Mouse (Mus musculus) liver, embryonic 14.5 days (tissue): ENCODE data around the gene Dpagt1. TPM values are rescaled to one million over a fixed set of nuclear protein-coding genes. Genes with fewer than 3 reads are reported as not detected.

ENCODE experiments used
- ATAC-seq: fragments of 200-750 bp; cut with Nextera tagmentation; 2 replicates; pipeline ENCODE4 v1.8.0; 2017; ENCODE audit warnings: moderate number of reproducible peaks, mild to moderate bottlenecking, moderate library complexity; ENCODE audit not compliant: insufficient read depth
- DNase-seq, 3 experiments: peaks; one replicate each; pipeline ENCODE4 v3.0.0-alpha.2; 2012 to 2013; ENCODE audit warnings: low read depth in 3 of 3, low spot score in 3 of 3
- H3K27ac ChIP-seq: fragments of 300-500 bp; sonication (generic); 2 replicates; pipeline ENCODE4 v1.5.1; 2014; ENCODE audit warnings: moderate library complexity, mild to moderate bottlenecking, control low read depth, inconsistent platforms
- H3K27me3 ChIP-seq: fragments of 300-500 bp; sonication (generic); 2 replicates; pipeline ENCODE4 v1.6.1; 2014; ENCODE audit warnings: mild to moderate bottlenecking, low read length, moderate library complexity; ENCODE audit not compliant: control insufficient read depth, insufficient read depth
- H3K36me3 ChIP-seq: fragments of 300-500 bp; sonication (generic); replicated peaks from 2 replicates; pipeline ENCODE4 v1.6.1; 2014; ENCODE audit warnings: low read depth; ENCODE audit not compliant: control insufficient read depth, insufficient read depth
- H3K4me1 ChIP-seq, 2 experiments: fragments of 200-500 bp in 1 of 2; fragments of 300-500 bp in 1 of 2; sonication (generic) in 1 of 2; replicated peaks; 2 replicates each; pipeline ENCODE4 v1.6.1; 2012 to 2014; ENCODE audit warnings: antibody characterized with exemption in 1 of 2, inconsistent platforms in 1 of 2, low read length in 1 of 2; ENCODE audit not compliant: control insufficient read depth in 2 of 2, insufficient read depth in 2 of 2
- H3K4me2 ChIP-seq: fragments of 300-500 bp; sonication (generic); 2 replicates; pipeline ENCODE4 v1.6.1; 2014; ENCODE audit warnings: low read depth, mild to moderate bottlenecking, control low read depth, moderate library complexity
- H3K4me3 ChIP-seq, 2 experiments: fragments of 200-500 bp in 1 of 2; fragments of 300-500 bp in 1 of 2; sonication (generic) in 1 of 2; 2 replicates each; pipeline ENCODE4 v1.5.1; 2012 to 2014; ENCODE audit warnings: low read depth in 2 of 2, low read length in 2 of 2, mild to moderate bottlenecking in 2 of 2, control low read depth in 1 of 2, inconsistent platforms in 1 of 2, moderate library complexity in 1 of 2; ENCODE audit not compliant: insufficient read depth in 1 of 2
- H3K9ac ChIP-seq: fragments of 300-500 bp; sonication (generic); replicated peaks from 2 replicates; pipeline ENCODE4 v1.6.1; 2014; ENCODE audit warnings: mild to moderate bottlenecking, control low read depth, moderate library complexity
- H3K9me3 ChIP-seq: fragments of 300-500 bp; sonication (generic); 2 replicates; pipeline ENCODE4 v1.6.1; 2016; ENCODE audit warnings: low read length, mixed read lengths; ENCODE audit not compliant: control insufficient read depth
- CTCF ChIP-seq: IDR thresholded peaks from 2 replicates; pipeline ENCODE4 v1.5.1; 2016; ENCODE audit warnings: antibody characterized with exemption, low read depth, control low read depth
- EP300 ChIP-seq: IDR thresholded peaks from 2 replicates; pipeline ENCODE4 v1.6.1; 2016; ENCODE audit warnings: antibody characterized with exemption, low read depth
- WGBS: fragments of 180-500 bp; shearing (Covaris S2); extraction: QIAGEN DNeasy Blood & Tissue Kit; methylation state at CpG from one replicate; pipeline ENCODE4 v1.1.7; 2014; ENCODE audit not compliant: insufficient replicate concordance; 5-methylcytosine and 5-hydroxymethylcytosine counted together
- microRNA-seq: library from miRNA; unstranded; fragments of <30 nt; microRNA quantifications from one replicate; pipeline ENCODE4, GENCODE M21; 2016
- polyA plus RNA-seq, 2 experiments: library from polyadenylated mRNA; depleted of rRNA in 1 of 2; stranded (reverse) in 1 of 2; unstranded in 1 of 2; fragments of >200 nt; fragmentation: Nextera tagmentation in 1 of 2; extraction: Ambion mirVana in 1 of 2; gene quantifications; 2 replicates each; pipeline versions ENCODE4 v1.2.1 to v1.2.3; 2012 to 2014

Dpagt1 gene
- polyA plus RNA-seq, 2 experiments = 16.4 to 20.2 TPM

- TF ChIP-seq CTCF = peak; percentile 35; the same call in 1 of the 2 replicates
- TF ChIP-seq EP300 = 0 out of 2 replicates have a peak, but pooled peaks have one; percentile 17
- ATAC-seq = peak; percentile 94
- DNase-seq = peak; percentile 93 to 94 (median 93)
- Histone ChIP-seq H3K9me3 (no peaks in the 10 kb centered on the region), H3K27me3 (no peaks in the 10 kb centered on the region), H3K4me2 (peak within 1 kb of the TSS; percentile 99), H3K27ac (peak within 1 kb of the TSS; percentile 86), H3K4me1 (peaks cover 15 to 18% of the 10 kb centered on the region in 2 experiments), H3K4me3 (peak within 1 kb of the TSS; percentile 82 to 92), H3K36me3 (peaks cover 27% of the 10 kb centered on the region), H3K9ac (peak within 1 kb of the TSS; percentile 90)
- WGBS = under 1% methylated on average over 83 of the region's 83 CpGs
These were observed 53.4 kb downstream of the Dpagt1 start, which contains the start of gene Hyou1 for GRCm38 (mm10) chr9:44379054-44379834. TSS of gene Hyou1 (plus strand) at chr9:44379490.

DNA sequence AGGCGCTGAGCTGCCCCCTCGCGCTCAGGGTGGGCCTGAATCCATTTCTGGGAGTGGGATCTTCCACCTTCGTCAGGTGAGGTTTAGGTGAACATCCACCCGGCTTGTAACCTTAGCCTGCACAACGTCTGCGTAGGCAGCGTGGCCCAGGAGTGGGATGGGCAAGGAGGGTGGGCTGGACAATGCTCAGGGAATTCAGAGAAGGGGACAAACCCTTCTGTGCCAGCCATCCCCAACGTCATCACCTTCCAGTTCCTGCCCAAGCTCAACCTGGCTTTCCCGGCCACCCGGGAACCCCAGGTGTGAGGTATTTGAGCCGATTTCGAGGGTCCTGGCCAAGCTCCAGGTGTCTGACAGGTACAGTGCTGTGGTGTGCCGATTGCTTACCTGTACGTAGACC lies 54.0 kb downstream of the Dpagt1 start:
- Histone ChIP-seq H3K27me3 (no peaks in the 10 kb centered on the region), H3K9ac (peak overlapping the region; percentile 90), H3K4me2 (peak overlapping the region; percentile 99), H3K4me1 (peaks cover 15 to 18% of the 10 kb centered on the region in 2 experiments), H3K9me3 (no peaks in the 10 kb centered on the region), H3K36me3 (peaks cover 32% of the 10 kb centered on the region), H3K4me3 (peak overlapping the region; percentile 82 to 92), H3K27ac (peak overlapping the region; percentile 68)
- 7% methylated on average over 15 of the region's 15 CpGs for WGBS
- ATAC-seq = peak; percentile 11; the same call in 1 of the 2 replicates
- no peak for TF ChIP-seq EP300
- no peak for TF ChIP-seq CTCF
- no peak for DNase-seq

Small RNAs within 50 kb of the gene (microRNA-seq; reads per million reads assigned to microRNA genes)
- gene Gm44335 = not detected

Other genes starting within 250 kb of the Dpagt1 start
- not detected in 2 replicates for gene Mfrp, start 224.3 kb upstream of the Dpagt1 start, polyA plus RNA-seq (2012; rRNA removed)
- not detected in 2 replicates for gene Mfrp, start 224.3 kb upstream of the Dpagt1 start, polyA plus RNA-seq (2014; fragmentation: Nextera tagmentation; extraction: Ambion mirVana)
- 0.24 and 0.27 TPM in 2 replicates for gene C1qtnf5, start 218.8 kb upstream of the Dpagt1 start, polyA plus RNA-seq (2012; rRNA removed)
- gene C1qtnf5, start 218.8 kb upstream of the Dpagt1 start, polyA plus RNA-seq (2014; fragmentation: Nextera tagmentation; extraction: Ambion mirVana) = 0.27 and 0.30 TPM in 2 replicates
- gene Gm49380, start 212.5 kb upstream of the Dpagt1 start, polyA plus RNA-seq (2012; rRNA removed) = 0.05 and 0.09 TPM in 2 replicates
- not detected in 2 replicates for gene Gm49380, start 212.5 kb upstream of the Dpagt1 start, polyA plus RNA-seq (2014; fragmentation: Nextera tagmentation; extraction: Ambion mirVana)
- 21.9 and 26.2 TPM in 2 replicates for gene Rnf26, start 212.5 kb upstream of the Dpagt1 start, polyA plus RNA-seq (2012; rRNA removed)
- gene Rnf26, start 212.5 kb upstream of the Dpagt1 start, polyA plus RNA-seq (2014; fragmentation: Nextera tagmentation; extraction: Ambion mirVana) = 29.4 and 34.3 TPM in 2 replicates
- 6.1 and 6.2 TPM in 2 replicates for gene Mcam, start 191.6 kb upstream of the Dpagt1 start, polyA plus RNA-seq (2012; rRNA removed)
- 3.1 and 3.4 TPM in 2 replicates for gene Mcam, start 191.6 kb upstream of the Dpagt1 start, polyA plus RNA-seq (2014; fragmentation: Nextera tagmentation; extraction: Ambion mirVana)
- 3.4 and 3.9 TPM in 2 replicates for gene Cbl, start 92.0 kb upstream of the Dpagt1 start, polyA plus RNA-seq (2012; rRNA removed)
- gene Cbl, start 92.0 kb upstream of the Dpagt1 start, polyA plus RNA-seq (2014; fragmentation: Nextera tagmentation; extraction: Ambion mirVana) = 3.7 and 5.1 TPM in 2 replicates
- not detected in 2 replicates for gene Ccdc153, start 85.3 kb upstream of the Dpagt1 start, polyA plus RNA-seq (2012; rRNA removed)
- not detected in 2 replicates for gene Ccdc153, start 85.3 kb upstream of the Dpagt1 start, polyA plus RNA-seq (2014; fragmentation: Nextera tagmentation; extraction: Ambion mirVana)
- gene Pdzd3, start 74.5 kb upstream of the Dpagt1 start, polyA plus RNA-seq (2012; rRNA removed) = 0.02 and 0.05 TPM in 2 replicates
- gene Pdzd3, start 74.5 kb upstream of the Dpagt1 start, polyA plus RNA-seq (2014; fragmentation: Nextera tagmentation; extraction: Ambion mirVana) = 0.08 TPM in 1 of 2 replicates, not detected in the other
- 1.5 TPM in 2 replicates for gene Nlrx1, start 57.4 kb upstream of the Dpagt1 start, polyA plus RNA-seq (2012; rRNA removed)
- 2.7 and 3.4 TPM in 2 replicates for gene Nlrx1, start 57.4 kb upstream of the Dpagt1 start, polyA plus RNA-seq (2014; fragmentation: Nextera tagmentation; extraction: Ambion mirVana)
- gene Abcg4, start 37.4 kb upstream of the Dpagt1 start, polyA plus RNA-seq (2012; rRNA removed) = 35.6 and 41.6 TPM in 2 replicates
- 10.6 and 11.1 TPM in 2 replicates for gene Abcg4, start 37.4 kb upstream of the Dpagt1 start, polyA plus RNA-seq (2014; fragmentation: Nextera tagmentation; extraction: Ambion mirVana)
- gene Hinfp, start 20.3 kb upstream of the Dpagt1 start, polyA plus RNA-seq (2012; rRNA removed) = 11.8 and 13.8 TPM in 2 replicates
- gene Hinfp, start 20.3 kb upstream of the Dpagt1 start, polyA plus RNA-seq (2014; fragmentation: Nextera tagmentation; extraction: Ambion mirVana) = 8.0 and 8.3 TPM in 2 replicates
- 13.0 and 17.3 TPM in 2 replicates for gene C2cd2l, start 5.7 kb upstream of the Dpagt1 start, polyA plus RNA-seq (2012; rRNA removed)
- gene C2cd2l, start 5.7 kb upstream of the Dpagt1 start, polyA plus RNA-seq (2014; fragmentation: Nextera tagmentation; extraction: Ambion mirVana) = 7.4 and 8.9 TPM in 2 replicates
- 177 and 217 TPM in 2 replicates for gene H2afx, start 8.7 kb downstream of the Dpagt1 start, polyA plus RNA-seq (2012; rRNA removed)
- 168 and 190 TPM in 2 replicates for gene H2afx, start 8.7 kb downstream of the Dpagt1 start, polyA plus RNA-seq (2014; fragmentation: Nextera tagmentation; extraction: Ambion mirVana)
- 837 and 876 TPM in 2 replicates for gene Hmbs, start 18.2 kb downstream of the Dpagt1 start, polyA plus RNA-seq (2012; rRNA removed)
- gene Hmbs, start 18.2 kb downstream of the Dpagt1 start, polyA plus RNA-seq (2014; fragmentation: Nextera tagmentation; extraction: Ambion mirVana) = 1,376 and 1,452 TPM in 2 replicates
- 9.4 and 9.7 TPM in 2 replicates for gene Vps11, start 35.7 kb downstream of the Dpagt1 start, polyA plus RNA-seq (2012; rRNA removed)
- 11.5 and 12.0 TPM in 2 replicates for gene Vps11, start 35.7 kb downstream of the Dpagt1 start, polyA plus RNA-seq (2014; fragmentation: Nextera tagmentation; extraction: Ambion mirVana)
- gene Hyou1, start 53.5 kb downstream of the Dpagt1 start, polyA plus RNA-seq (2012; rRNA removed) = 12.5 and 16.5 TPM in 2 replicates
- gene Hyou1, start 53.5 kb downstream of the Dpagt1 start, polyA plus RNA-seq (2014; fragmentation: Nextera tagmentation; extraction: Ambion mirVana) = 12.5 and 12.8 TPM in 2 replicates
- gene Slc37a4, start 70.8 kb downstream of the Dpagt1 start, polyA plus RNA-seq (2012; rRNA removed) = 15.9 and 16.7 TPM in 2 replicates
- gene Slc37a4, start 70.8 kb downstream of the Dpagt1 start, polyA plus RNA-seq (2014; fragmentation: Nextera tagmentation; extraction: Ambion mirVana) = 26.6 and 29.7 TPM in 2 replicates
- 350 and 717 TPM in 2 replicates for gene Rps25, start 81.1 kb downstream of the Dpagt1 start, polyA plus RNA-seq (2012; rRNA removed)
- 1,544 and 1,614 TPM in 2 replicates for gene Rps25, start 81.1 kb downstream of the Dpagt1 start, polyA plus RNA-seq (2014; fragmentation: Nextera tagmentation; extraction: Ambion mirVana)
- gene Trappc4, start 81.6 kb downstream of the Dpagt1 start, polyA plus RNA-seq (2012; rRNA removed) = 24.2 and 26.6 TPM in 2 replicates
- 44.4 and 52.9 TPM in 2 replicates for gene Trappc4, start 81.6 kb downstream of the Dpagt1 start, polyA plus RNA-seq (2014; fragmentation: Nextera tagmentation; extraction: Ambion mirVana)
- 15.3 and 16.3 TPM in 2 replicates for gene Ccdc84, start 92.5 kb downstream of the Dpagt1 start, polyA plus RNA-seq (2012; rRNA removed)
- gene Ccdc84, start 92.5 kb downstream of the Dpagt1 start, polyA plus RNA-seq (2014; fragmentation: Nextera tagmentation; extraction: Ambion mirVana) = 10.0 TPM in 2 replicates
- not detected in 2 replicates for gene Foxr1, start 115.1 kb downstream of the Dpagt1 start, polyA plus RNA-seq (2012; rRNA removed)
- gene Foxr1, start 115.1 kb downstream of the Dpagt1 start, polyA plus RNA-seq (2014; fragmentation: Nextera tagmentation; extraction: Ambion mirVana) = not detected in 2 replicates
- 0.04 TPM in 1 of 2 replicates, not detected in the other for gene Upk2, start 129.0 kb downstream of the Dpagt1 start, polyA plus RNA-seq (2012; rRNA removed)
- not detected in 2 replicates for gene Upk2, start 129.0 kb downstream of the Dpagt1 start, polyA plus RNA-seq (2014; fragmentation: Nextera tagmentation; extraction: Ambion mirVana)
- gene Bcl9l, start 156.8 kb downstream of the Dpagt1 start, polyA plus RNA-seq (2012; rRNA removed) = 1.6 and 1.9 TPM in 2 replicates
- 1.0 and 1.5 TPM in 2 replicates for gene Bcl9l, start 156.8 kb downstream of the Dpagt1 start, polyA plus RNA-seq (2014; fragmentation: Nextera tagmentation; extraction: Ambion mirVana)
- 0.03 TPM in 2 replicates for gene Cxcr5, start 235.9 kb downstream of the Dpagt1 start, polyA plus RNA-seq (2012; rRNA removed)
- gene Cxcr5, start 235.9 kb downstream of the Dpagt1 start, polyA plus RNA-seq (2014; fragmentation: Nextera tagmentation; extraction: Ambion mirVana) = not detected in 2 replicates